Mouse (Mus musculus): ENCODE results near the gene Abhd6.

The Abhd6 gene

GRCm38 (mm10) chr14:8062076-8062475 is 59.4 kb downstream of the Abhd6 start:
- no peak for DNase-seq (ENCODE audit: low read depth, low spot score)

DNA sequence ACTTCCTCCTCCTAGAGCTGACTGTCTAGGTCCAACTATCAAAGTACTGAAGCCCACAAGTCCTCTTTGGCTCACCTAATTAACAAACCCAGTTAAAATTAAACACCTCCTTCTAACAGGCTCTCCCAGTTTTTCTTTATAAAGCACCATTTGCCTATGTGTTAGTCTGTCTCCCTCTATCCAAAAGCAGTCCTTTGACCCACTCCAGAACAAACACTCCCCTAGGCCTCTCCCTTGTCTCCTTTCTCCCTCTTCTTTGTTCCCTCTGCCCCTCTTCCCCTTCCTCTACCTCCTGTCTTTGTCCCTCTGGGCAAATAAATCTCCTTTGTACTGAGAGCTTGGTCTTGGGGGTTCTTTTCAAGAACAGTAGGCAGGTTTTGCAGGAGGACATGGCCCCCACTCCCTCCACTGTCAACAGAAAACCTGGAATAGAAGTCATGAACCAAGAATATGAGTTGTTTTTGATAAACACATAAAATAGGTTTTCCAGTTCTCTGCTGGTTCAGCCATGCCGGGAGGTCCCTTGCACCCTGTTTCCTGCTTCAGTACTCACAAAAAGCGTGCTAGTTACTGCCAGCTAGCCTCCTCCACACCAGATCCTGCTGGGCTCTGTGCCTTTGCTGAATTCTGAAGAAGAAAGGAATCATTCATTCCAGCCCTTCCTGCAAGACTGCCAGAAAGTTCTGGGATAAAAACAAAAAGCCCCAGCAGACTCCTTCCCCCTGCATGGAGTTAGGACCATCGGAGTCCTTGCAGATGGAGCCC is 60.0 kb downstream of the Abhd6 start:
- DNase-seq (ENCODE audit: low read depth, low spot score): no peak

DNA sequence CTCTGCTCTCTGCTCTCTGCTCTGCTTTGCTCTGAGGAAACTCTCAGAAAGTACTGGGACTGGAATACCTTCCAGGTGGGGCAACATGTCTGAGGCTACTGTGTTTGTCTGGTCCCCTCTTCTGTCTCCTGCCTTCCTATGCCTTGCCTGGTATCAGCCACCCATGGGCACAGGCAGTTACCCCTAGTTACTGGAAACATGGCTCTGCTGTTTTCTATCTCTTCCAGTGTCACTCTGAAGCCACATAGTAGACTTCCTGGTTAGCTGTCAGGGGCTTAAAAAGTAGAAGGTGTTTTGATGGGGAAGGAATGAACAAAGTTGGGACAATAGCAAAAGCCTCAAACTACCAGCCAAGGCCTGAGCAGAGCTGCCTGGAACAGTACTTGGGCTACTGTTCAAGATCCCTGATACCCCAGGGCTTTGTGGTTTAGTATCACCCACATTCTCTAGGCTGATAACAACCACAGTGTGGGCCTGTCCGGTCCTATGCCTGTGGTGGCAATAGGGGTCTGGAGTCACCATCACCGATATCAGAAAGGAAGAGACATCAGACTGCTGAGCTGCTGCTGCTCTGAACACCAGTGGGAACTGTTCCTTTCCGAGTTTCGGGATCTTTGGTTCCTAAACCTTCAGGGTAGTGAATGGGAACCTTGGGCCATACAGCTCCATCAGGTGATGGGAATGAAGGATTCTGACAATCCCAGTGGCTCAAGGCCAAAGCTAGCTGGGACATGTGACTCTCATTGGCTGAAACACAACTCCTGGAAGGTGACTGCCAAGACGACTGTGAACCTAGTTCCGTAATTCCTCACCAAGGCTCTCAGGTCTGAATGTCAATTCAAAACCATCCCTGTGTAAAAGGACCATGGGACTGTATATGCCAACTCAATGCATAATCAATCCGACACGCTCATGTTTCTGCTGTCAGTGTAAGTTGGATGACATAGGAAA is 61.4 kb downstream of the Abhd6 start:
- no peak for DNase-seq (ENCODE audit: low read depth, low spot score)

DNA sequence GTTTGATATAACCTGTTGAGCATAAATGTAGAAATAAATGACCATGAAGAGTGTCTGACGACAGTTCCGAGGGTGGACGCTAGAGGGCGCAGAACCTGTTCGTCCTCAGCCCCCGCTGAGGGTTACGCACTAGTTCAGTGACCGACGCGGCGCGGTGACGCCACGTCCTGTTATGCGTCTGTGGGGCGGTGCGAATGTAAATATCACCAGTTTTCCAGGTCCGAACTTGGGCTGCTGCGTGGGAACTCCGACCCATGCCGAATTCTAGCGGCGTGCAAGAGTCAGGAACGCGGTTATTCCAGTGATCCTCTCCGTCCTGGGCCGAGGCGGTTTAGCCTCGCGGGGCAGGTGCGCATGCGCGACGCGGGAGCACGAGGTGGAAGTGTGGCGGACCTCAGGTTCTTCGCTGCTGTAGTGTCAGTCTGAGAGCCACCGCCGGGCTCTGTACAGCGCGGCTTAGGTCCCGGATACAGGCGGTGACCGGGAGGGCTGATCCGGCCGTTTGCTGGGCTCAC is 77.5 kb downstream of the Abhd6 start, which contains the start of gene Rpp14:
Gene Rpp14, plus strand, starts transcription at position 203 of the 515 bp plus-strand sequence.
- DNase-seq (ENCODE audit: low read depth, low spot score): peak; percentile 84

DNA sequence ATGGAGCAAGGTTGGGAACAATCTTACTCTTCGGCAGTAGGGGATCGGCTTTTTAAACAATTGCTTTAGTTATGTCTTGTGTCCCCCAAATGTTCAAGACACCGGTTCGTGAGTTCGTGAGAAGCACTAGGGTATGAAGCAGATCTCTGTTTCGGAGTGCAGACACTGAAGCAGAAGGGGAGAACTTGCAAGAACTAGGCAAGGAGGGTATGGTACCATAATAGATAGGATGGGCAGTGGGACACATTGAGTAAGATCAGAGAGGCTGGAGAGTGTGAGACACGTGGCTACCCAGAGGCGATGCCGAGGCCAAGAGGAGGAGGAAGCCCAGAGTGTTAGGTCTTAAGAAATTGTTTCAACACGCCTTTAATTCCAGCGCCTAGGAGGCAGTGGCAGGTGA is 78.0 kb downstream of the Abhd6 start:
- no peak for DNase-seq (ENCODE audit: low read depth, low spot score)

GRCm38 (mm10) chr14:8082949-8083348 is 80.2 kb downstream of the Abhd6 start:
- no peak for DNase-seq (ENCODE audit: low read depth, low spot score)

- no peak for DNase-seq (ENCODE audit: low read depth, low spot score)
Measured at GRCm38 (mm10) chr14:8089016-8089415, 86.3 kb downstream of the Abhd6 start.

DNA sequence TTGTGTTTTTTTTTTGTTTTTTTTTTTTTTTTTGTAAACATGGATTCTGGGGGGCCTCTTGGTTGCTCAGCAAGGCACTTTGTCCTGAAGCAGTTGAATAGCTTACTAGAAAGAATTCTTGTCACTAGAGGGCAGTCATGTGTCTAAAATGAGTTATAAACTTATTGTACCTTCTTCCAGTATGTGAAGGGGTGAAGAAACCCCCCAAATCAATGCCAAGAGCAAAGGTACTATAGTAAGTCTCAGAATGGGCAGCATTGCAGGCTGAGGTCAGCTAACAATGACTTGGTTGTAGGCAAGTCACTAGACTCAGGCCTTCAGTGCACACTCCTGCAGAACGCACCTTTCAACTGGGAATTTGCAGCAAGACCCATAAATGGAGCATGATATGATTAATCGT is 89.9 kb downstream of the Abhd6 start:
- DNase-seq (ENCODE audit: low read depth, low spot score): no peak

- DNase-seq (ENCODE audit: low read depth, low spot score): no peak
Measured at GRCm38 (mm10) chr14:8093427-8093826, 90.7 kb downstream of the Abhd6 start.

- no peak for DNase-seq (ENCODE audit: low read depth, low spot score)
Measured at GRCm38 (mm10) chr14:8094931-8095561, 92.3 kb downstream of the Abhd6 start.

DNA sequence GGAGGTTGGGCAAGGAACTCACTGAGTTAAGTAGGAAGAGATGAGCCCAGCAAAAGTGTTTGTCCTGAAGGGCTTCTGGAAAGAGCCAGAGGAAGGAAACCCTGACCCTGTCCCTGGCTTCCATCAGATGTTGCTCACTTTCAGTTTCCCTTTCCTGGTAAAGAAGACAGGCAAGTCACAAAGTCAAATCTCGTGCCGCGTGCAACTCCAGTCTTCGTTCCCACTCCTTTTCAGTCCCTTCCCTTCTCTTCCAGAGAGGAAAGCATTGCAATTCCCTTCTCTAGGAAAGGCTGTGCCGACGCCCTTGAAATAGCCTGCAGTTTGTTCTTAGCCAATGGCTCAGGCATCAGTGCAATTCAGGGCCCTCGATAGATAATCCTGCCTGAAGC is 92.9 kb downstream of the Abhd6 start:
- DNase-seq (ENCODE audit: low read depth, low spot score): no peak

GRCm38 (mm10) chr14:8097978-8098686 is 95.4 kb downstream of the Abhd6 start, which contains the start of gene Pxk:
Gene Pxk, plus strand, starts transcription at chr14:8098211.
- peak; percentile 61 for DNase-seq (ENCODE audit: low read depth, low spot score)

- no peak for DNase-seq (ENCODE audit: low read depth, low spot score)
Measured at GRCm38 (mm10) chr14:8098687-8098995, 95.9 kb downstream of the Abhd6 start.

GRCm38 (mm10) chr14:8099561-8100021 is 96.9 kb downstream of the Abhd6 start:
- DNase-seq (ENCODE audit: low read depth, low spot score): no peak

DNA sequence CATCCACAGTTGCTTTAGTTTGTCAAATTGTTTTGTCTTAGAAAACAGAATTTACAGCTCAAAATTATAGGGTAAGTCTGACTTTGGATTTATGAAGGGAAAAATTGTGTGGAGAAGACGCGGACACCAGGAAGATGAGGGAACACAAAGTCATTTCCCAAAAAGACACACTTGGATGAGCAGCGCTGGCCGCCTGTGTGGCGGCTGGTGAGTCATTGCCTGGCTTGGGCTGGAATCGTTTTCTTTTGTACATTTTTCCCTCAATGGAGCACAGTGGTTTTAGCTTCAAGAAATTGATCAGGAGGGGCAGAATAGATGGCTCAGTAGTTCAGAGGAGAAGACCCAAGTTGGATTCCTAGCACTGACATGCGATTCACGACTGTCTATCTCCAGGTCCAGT is 99.2 kb downstream of the Abhd6 start:
- DNase-seq (ENCODE audit: low read depth, low spot score): no peak

- DNase-seq (ENCODE audit: low read depth, low spot score): no peak
Measured at GRCm38 (mm10) chr14:8102676-8103075, 100.0 kb downstream of the Abhd6 start.

All from brain, embryonic 18.5 days (tissue).